In genomic region chr7:71370746-71371145, GRCm38 (mm10) we compare ENCODE assay signal across 17 mouse cellular contexts. TPM values are rescaled to one million over a fixed set of nuclear protein-coding genes. Genes with fewer than 3 reads are reported as not detected.
DNase-seq lines count a peak whose midpoint lies in the region; ATAC-seq and TF ChIP-seq lines count a peak whose summit lies in the region.
"Had no signal": no experiment of that assay in that cellular context is flagged by ENCODE, and none has a peak within 500 bp of the region (broad histone marks: within the 10 kb centered on the region; RNA-seq: fewer than 3 reads in every experiment).

No protein-coding gene starts in this region.

- DNase-seq in heart, adult 18-20 months: peak; percentile 27 to 43
- DNase-seq in heart, postnatal 14 days: no peak
- peak; percentile 49 for DNase-seq in midbrain, embryonic 11.5 days (ENCODE audit: low spot score, missing footprints)
- DNase-seq in midbrain, embryonic 10.5 days (ENCODE audit: low spot score): no peak
- peak; percentile 59 for DNase-seq in kidney, adult 2 months
- DNase-seq in layer of hippocampus, adult 9-10 months (ENCODE audit: low spot score): no peak
- DNase-seq in thymus, postnatal 10 days (ENCODE audit: low spot score in 2 of 2): no peak
- DNase-seq: cerebellum, postnatal 10 days; gastrocnemius, postnatal 14 days; thymus, postnatal 25 days had no signal

- H3K27me3 ChIP-seq in midbrain, embryonic 11.5 days (ENCODE audit: control insufficient read depth, insufficient read depth, low read length): no peaks in the 10 kb centered on the region
- peaks cover 28% of the 10 kb centered on the region for H3K27me3 ChIP-seq in midbrain, embryonic 10.5 days (ENCODE audit: low read depth, poor library complexity, severe bottlenecking)
- H3K27me3 ChIP-seq in kidney, adult 2 months (replicated peaks; ENCODE audit: control insufficient read depth, insufficient read depth, low read length): no peaks in the 10 kb centered on the region
- H3K27me3 ChIP-seq: embryonic facial prominence, embryonic 12.5 days; Patski had no signal

- no peak overlapping the region for H3K9ac ChIP-seq in midbrain, embryonic 11.5 days (ENCODE audit: low read length)
- H3K9ac ChIP-seq: embryonic facial prominence, embryonic 12.5 days had no signal

- no peak overlapping the region for H3K27ac ChIP-seq in midbrain, embryonic 11.5 days (ENCODE audit: low read depth, low read length)
- H3K27ac ChIP-seq in midbrain, embryonic 10.5 days (replicated peaks): no peak overlapping the region
- H3K27ac ChIP-seq in kidney, adult 2 months (ENCODE audit: insufficient read depth, low read depth, low read length): peak overlapping the region; percentile 89
- H3K27ac ChIP-seq: embryonic facial prominence, embryonic 12.5 days; layer of hippocampus, adult 2 months had no signal

- no peak for TF ChIP-seq POLR2A in kidney, adult 2 months (IDR thresholded peaks at IDR 0.05; ENCODE audit: low read depth, low read length)

- H3K9me3 ChIP-seq in midbrain, embryonic 11.5 days (ENCODE audit: control insufficient read depth, low read length): no peaks in the 10 kb centered on the region
- no peaks in the 10 kb centered on the region for H3K9me3 ChIP-seq in midbrain, embryonic 10.5 days (replicated peaks)
- H3K9me3 ChIP-seq: embryonic facial prominence, embryonic 12.5 days had no signal

- WGBS in midbrain, embryonic 11.5 days: 69% methylated on average over 2 of the region's 2 CpGs
- 72% methylated on average over 2 of the region's 2 CpGs for WGBS in midbrain, embryonic 10.5 days
- WGBS in kidney, adult 2 months: 28% methylated on average over 2 of the region's 2 CpGs

- intact Hi-C loops in heart, postnatal 14 days (cut with DNase I): loop anchor here (10.0 kb wide), 2 partner anchors 214 to 494 kb away; no protein-coding TSS in a partner anchor

- H3K4me2 ChIP-seq in midbrain, embryonic 11.5 days: no peak overlapping the region
- H3K4me2 ChIP-seq: embryonic facial prominence, embryonic 12.5 days had no signal

- TF ChIP-seq CTCF in kidney, adult 2 months (conservative IDR thresholded peaks at IDR 0.05; ENCODE audit: insufficient read depth, insufficient read length, low read depth, low read length): no peak

- no peaks in the 10 kb centered on the region for H3K36me3 ChIP-seq in midbrain, embryonic 11.5 days (ENCODE audit: control insufficient read depth, insufficient read depth, low read length)
- H3K36me3 ChIP-seq in midbrain, embryonic 10.5 days: no peaks in the 10 kb centered on the region
- no peaks in the 10 kb centered on the region for H3K36me3 ChIP-seq in kidney, adult 2 months (ENCODE audit: control insufficient read depth, insufficient read depth, low read length)
- H3K36me3 ChIP-seq: embryonic facial prominence, embryonic 12.5 days had no signal

- no peak overlapping the region for H3K4me3 ChIP-seq in midbrain, embryonic 11.5 days (ENCODE audit: low read depth, low read length)
- H3K4me3 ChIP-seq in midbrain, embryonic 10.5 days: no peak overlapping the region
- no peak overlapping the region for H3K4me3 ChIP-seq in kidney, adult 2 months (ENCODE audit: insufficient read depth, low read depth, low read length)
- H3K4me3 ChIP-seq: embryonic facial prominence, embryonic 12.5 days; layer of hippocampus, adult 2 months had no signal

- no peaks in the 10 kb centered on the region for H3K4me1 ChIP-seq in midbrain, embryonic 11.5 days (ENCODE audit: control insufficient read depth, insufficient read depth, low read length)
- H3K4me1 ChIP-seq in midbrain, embryonic 10.5 days: peaks cover 5% of the 10 kb centered on the region; the same call in 1 of the 2 replicates
- 0 out of 2 replicates have a peak, but pooled peaks cover 2% of the 10 kb centered on the region for H3K4me1 ChIP-seq in kidney, adult 2 months (ENCODE audit: control insufficient read depth, insufficient read depth, low read length)
- H3K4me1 ChIP-seq: embryonic facial prominence, embryonic 12.5 days had no signal

- no peak for ATAC-seq in midbrain, embryonic 11.5 days (ENCODE audit: low FRiP score)
- ATAC-seq: forebrain, embryonic 14.5 days; hindbrain, embryonic 16.5 days; Patski had no signal

RNA-seq across cellular contexts. Expression of gene Gm10295, which starts 19.5 kb away (rescaled TPM):
- not detected for total RNA-seq in heart, adult 18-20 months (2021)
- total RNA-seq in heart, postnatal 14 days (2021): not detected
- 0.07 TPM in 1 of 2 replicates, not detected in the other for polyA plus RNA-seq in midbrain, embryonic 11.5 days (2014; fragmentation: Nextera tagmentation; extraction: Ambion mirVana)
- not detected in 2 replicates for polyA plus RNA-seq in midbrain, embryonic 10.5 days (2016; fragmentation: Nextera tagmentation; extraction: Ambion mirVana)
- not detected in 2 replicates for polyA plus RNA-seq in kidney, adult 2 months (2012; rRNA removed)
- total RNA-seq: gastrocnemius, postnatal 14 days; layer of hippocampus, adult 2 months; left cerebral cortex, postnatal 36 days; neutrophil, adult 5-6 weeks had no signal
- polyA plus RNA-seq: embryonic facial prominence, embryonic 12.5 days; forebrain, embryonic 14.5 days; hindbrain, embryonic 16.5 days; Patski had no signal

Comparison
In these comparisons a context has a peak if more than half of its experiments do, and no peak if none do; other contexts are left out.
1. DNase-seq: peak in heart, adult 18-20 months (2 of 2), midbrain, embryonic 11.5 days (single experiment) and kidney, adult 2 months (single experiment); none in heart, postnatal 14 days (0 of 2), midbrain, embryonic 10.5 days (single experiment), layer of hippocampus, adult 9-10 months (single experiment) and thymus, postnatal 10 days (0 of 2).